ENCODE assay signal across 28 mouse cellular contexts in the genomic region with DNA sequence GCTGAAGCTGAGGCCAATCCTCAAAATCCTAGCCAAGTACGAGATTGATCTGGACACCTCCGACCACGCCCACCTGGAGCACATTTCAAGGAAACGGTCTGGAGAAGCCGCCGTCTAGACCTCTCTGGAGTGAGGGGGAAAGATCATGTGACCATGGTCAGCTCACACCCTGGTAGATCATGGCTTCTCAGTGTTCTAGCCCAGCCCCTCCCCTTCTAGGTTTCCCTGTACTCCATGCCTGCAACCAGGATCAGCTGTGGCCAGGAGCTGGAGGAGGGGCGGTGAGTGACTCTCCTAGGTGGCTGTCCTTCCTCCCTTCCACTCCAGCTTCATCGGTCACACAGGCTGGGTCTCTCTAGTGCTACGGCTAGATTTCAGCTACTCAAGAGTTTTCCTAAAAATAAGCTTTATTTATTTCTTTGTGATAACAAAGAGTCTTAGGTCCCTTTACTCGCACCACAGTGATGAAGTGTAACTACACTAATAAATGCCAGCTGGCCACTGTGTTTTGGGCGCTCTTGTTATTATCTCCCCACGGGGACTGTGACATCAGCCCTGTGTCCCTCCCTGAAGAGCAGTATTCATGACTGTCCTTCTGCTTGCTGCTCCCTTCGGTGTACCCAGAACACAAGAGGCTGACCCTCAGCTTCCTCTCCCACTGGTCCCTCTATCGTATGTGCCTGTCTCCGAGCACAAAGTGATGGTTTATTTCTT. TPM values are rescaled to one million over a fixed set of nuclear protein-coding genes. Genes with fewer than 3 reads are reported as not detected.
DNase-seq lines count a peak whose midpoint lies in the region; ATAC-seq and TF ChIP-seq lines count a peak whose summit lies in the region.
"Had no signal": no experiment of that assay in that cellular context is flagged by ENCODE, and none has a peak within 500 bp of the region (broad histone marks: within the 10 kb centered on the region; RNA-seq: fewer than 3 reads in every experiment).

No protein-coding gene starts in this region.

- no peak for TF ChIP-seq CTCF in MEL (IDR thresholded peaks at IDR 0.05 in 2 of 3, conservative IDR thresholded peaks at IDR 0.05 in 1 of 3; ENCODE audit: control insufficient read depth in 1 of 3, insufficient read depth in 1 of 3, low read depth in 2 of 3, low read length in 3 of 3, poor library complexity in 1 of 3, severe bottlenecking in 1 of 3)

- 0 out of 2 replicates have a peak, but pooled peaks have one; percentile 39 for ATAC-seq in lung, embryonic 15.5 days (ENCODE audit: borderline replicate concordance, extremely low read depth, low FRiP score, low TSS enrichment)
- ATAC-seq: CD4-positive, CD25-positive, alpha-beta regulatory T cell, adult 4 months; forebrain, embryonic 13.5 days; hindbrain, postnatal 0 days; intestine, embryonic 16.5 days; midbrain, embryonic 16.5 days; Patski had no signal

- H3K9ac ChIP-seq in MEL (ENCODE audit: control insufficient read depth, low read depth, low read length, poor library complexity, severe bottlenecking), result no peak overlapping the region
- H3K9ac ChIP-seq in lung, embryonic 15.5 days, result no peak overlapping the region
- H3K9ac ChIP-seq: forebrain, embryonic 13.5 days; limb, embryonic 15.5 days; liver, embryonic 14.5 days had no signal

- WGBS in lung, embryonic 15.5 days, result 69% methylated on average over 15 of the region's 15 CpGs

- no peaks in the 10 kb centered on the region for H3K4me1 ChIP-seq in MEL (ENCODE audit: control insufficient read depth in 1 of 2, insufficient read depth in 2 of 2, low read length in 2 of 2)
- H3K4me1 ChIP-seq in lung, embryonic 15.5 days, result no peaks in the 10 kb centered on the region
- H3K4me1 ChIP-seq: forebrain, embryonic 13.5 days; limb, embryonic 15.5 days; midbrain, embryonic 10.5 days had no signal

- peak; percentile 92 for DNase-seq in heart, adult 11 months
- DNase-seq in heart, postnatal 14 days, result no peak
- DNase-seq in MEL (ENCODE audit: low read depth, low spot score), result no peak
- DNase-seq in lung, postnatal 36 days, result peak; percentile 35
- no peak for DNase-seq in spleen, adult 18-20 months
- DNase-seq in T-cell, adult 2 months (ENCODE audit: low spot score), result no peak
- DNase-seq: adrenal gland, postnatal 10 days; cerebellum, adult 8-10 months; cerebellum, postnatal 36 days; embryo, embryonic 11 days; kidney, adult 9 months; kidney, postnatal 25 days; left cerebral cortex, postnatal 4 days; thymus, postnatal 14 days had no signal

- no peaks in the 10 kb centered on the region for H3K27me3 ChIP-seq in MEL (ENCODE audit: control insufficient read depth in 1 of 2, insufficient read depth in 2 of 2, low read length in 2 of 2)
- no peaks in the 10 kb centered on the region for H3K27me3 ChIP-seq in lung, embryonic 15.5 days
- H3K27me3 ChIP-seq: forebrain, embryonic 13.5 days; limb, embryonic 15.5 days; Patski had no signal

- no peak for TF ChIP-seq POLR2A in MEL (IDR thresholded peaks at IDR 0.05; ENCODE audit: control insufficient read depth in 1 of 2, insufficient read depth in 1 of 2, low read depth in 1 of 2, low read length in 2 of 2, poor library complexity in 1 of 2)

- H3K36me3 ChIP-seq in MEL (ENCODE audit: control insufficient read depth in 1 of 2, insufficient read depth in 2 of 2, low read length in 2 of 2), result peaks cover 0 to 27% of the 10 kb centered on the region in 2 experiments; a peak in 2 of 4 replicates
- peaks cover 47% of the 10 kb centered on the region for H3K36me3 ChIP-seq in lung, embryonic 15.5 days

- H3K4me3 ChIP-seq in MEL (ENCODE audit: control insufficient read depth in 1 of 2, insufficient read depth in 1 of 2, low read depth in 2 of 2, low read length in 2 of 2), result no peak overlapping the region
- no peak overlapping the region for H3K4me3 ChIP-seq in lung, embryonic 15.5 days
- H3K4me3 ChIP-seq: forebrain, embryonic 13.5 days; hindbrain, embryonic 10.5 days; left cerebral cortex, adult 2 months; limb, embryonic 15.5 days; midbrain, embryonic 10.5 days had no signal

- H3K27ac ChIP-seq in MEL (ENCODE audit: control insufficient read depth, low read depth, low read length), result no peak overlapping the region
- H3K27ac ChIP-seq in lung, embryonic 15.5 days, result no peak overlapping the region
- H3K27ac ChIP-seq: forebrain, embryonic 13.5 days; hindbrain, embryonic 10.5 days; limb, embryonic 15.5 days; liver, embryonic 14.5 days; midbrain, embryonic 10.5 days had no signal

- no peaks in the 10 kb centered on the region for H3K79me2 ChIP-seq in MEL (ENCODE audit: control insufficient read depth, insufficient read depth, low read length, poor library complexity)

- TF ChIP-seq EP300 in MEL (IDR thresholded peaks at IDR 0.05; ENCODE audit: low read depth in 1 of 2, low read length in 2 of 2), result no peak

- no peak for TF ChIP-seq RAD21 in MEL (IDR thresholded peaks at IDR 0.05; ENCODE audit: low read depth, low read length)

- no peak overlapping the region for H3K4me2 ChIP-seq in lung, embryonic 15.5 days
- H3K4me2 ChIP-seq: forebrain, embryonic 13.5 days; limb, embryonic 15.5 days had no signal

- intact Hi-C loops in heart, postnatal 14 days (cut with DNase I), result no loop called here

- H3K9me3 ChIP-seq in MEL (replicated peaks; ENCODE audit: insufficient read depth, low read length), result no peaks in the 10 kb centered on the region
- no peaks in the 10 kb centered on the region for H3K9me3 ChIP-seq in lung, embryonic 15.5 days
- H3K9me3 ChIP-seq: forebrain, embryonic 13.5 days; hindbrain, embryonic 10.5 days; limb, embryonic 15.5 days; midbrain, embryonic 10.5 days had no signal

TF ChIP-seq in MEL, 35 proteins besides CTCF, POLR2A, EP300 and RAD21:
- TF ChIP-seq POLR2AphosphoS5 (IDR thresholded peaks at IDR 0.05; ENCODE audit: borderline replicate concordance, low read depth, low read length), result no peak
- TF ChIP-seq USF1 (IDR thresholded peaks at IDR 0.05; ENCODE audit: low read depth, low read length), result peak; percentile 39; the same call in 1 of the 2 replicates

RNA-seq across cellular contexts. Expression of gene Asb8, which starts 33.3 kb away (rescaled TPM):
- total RNA-seq in heart, postnatal 14 days (2021), result 100 to 1,000 TPM in 1 of 2 experiments, 10 to 100 TPM in 1; 99.8 to 111 TPM
- total RNA-seq in MEL (2012; rRNA removed), result 28.7 and 33.1 TPM in 2 replicates
- polyA plus RNA-seq in MEL (2012; ENCODE audit: insufficient read depth in 1 of 2, insufficient read length in 2 of 2, low read depth in 1 of 2, low replicate concordance in 2 of 2, missing spikeins in 1 of 2), result 10 to 100 TPM in 1 of 2 experiments, not detected in 1; 38.2 TPM
- polyA plus RNA-seq in lung, embryonic 15.5 days (2015; fragmentation: Nextera tagmentation; extraction: Ambion mirVana), result 43.6 and 44.4 TPM in 2 replicates

RNA-seq across cellular contexts. Expression of gene Ccdc184, which starts 34.9 kb away (rescaled TPM):
- total RNA-seq in heart, postnatal 14 days (2021), result 1 to 10 TPM; 1.0 to 1.3 TPM
- not detected in 2 replicates for total RNA-seq in MEL (2012; rRNA removed)
- polyA plus RNA-seq in MEL (2012; ENCODE audit: insufficient read depth in 1 of 2, insufficient read length in 2 of 2, low read depth in 1 of 2, low replicate concordance in 2 of 2, missing spikeins in 1 of 2), result under 1 TPM in 1 of 2 experiments, not detected in 1; 0.52 TPM
- 0.07 and 0.15 TPM in 2 replicates for polyA plus RNA-seq in lung, embryonic 15.5 days (2015; fragmentation: Nextera tagmentation; extraction: Ambion mirVana)
- total RNA-seq: gastrocnemius, adult 8-10 months; granulocyte monocyte progenitor cell, adult 5-6 weeks had no signal
- polyA plus RNA-seq: liver, embryonic 14.5 days; Patski had no signal

RNA-seq across cellular contexts. Expression of gene Senp1, which starts 38.6 kb away (rescaled TPM):
- total RNA-seq in heart, postnatal 14 days (2021), result 10 to 100 TPM; 12.9 to 13.7 TPM
- total RNA-seq in MEL (2012; rRNA removed), result 34.1 and 41.4 TPM in 2 replicates
- 10 to 100 TPM in 1 of 2 experiments, not detected in 1; 96.5 TPM for polyA plus RNA-seq in MEL (2012; ENCODE audit: insufficient read depth in 1 of 2, insufficient read length in 2 of 2, low read depth in 1 of 2, low replicate concordance in 2 of 2, missing spikeins in 1 of 2)
- 29.4 and 32.0 TPM in 2 replicates for polyA plus RNA-seq in lung, embryonic 15.5 days (2015; fragmentation: Nextera tagmentation; extraction: Ambion mirVana)

RNA-seq across cellular contexts. Expression of gene Pfkm, which starts 39.7 kb away (rescaled TPM):
- total RNA-seq in heart, postnatal 14 days (2021), result 100 to 1,000 TPM; 739 to 748 TPM
- 96.0 and 150 TPM in 2 replicates for total RNA-seq in MEL (2012; rRNA removed)
- 100 to 1,000 TPM in 1 of 2 experiments, not detected in 1; 125 TPM for polyA plus RNA-seq in MEL (2012; ENCODE audit: insufficient read depth in 1 of 2, insufficient read length in 2 of 2, low read depth in 1 of 2, low replicate concordance in 2 of 2, missing spikeins in 1 of 2)
- 26.9 and 31.2 TPM in 2 replicates for polyA plus RNA-seq in lung, embryonic 15.5 days (2015; fragmentation: Nextera tagmentation; extraction: Ambion mirVana)

Comparison
In these comparisons a context has a peak if more than half of its experiments do, and no peak if none do; other contexts are left out.
1. DNase-seq: peak in heart, adult 11 months (single experiment) and lung, postnatal 36 days (single experiment); none in heart, postnatal 14 days (0 of 2), MEL (single experiment), spleen, adult 18-20 months (0 of 2) and T-cell, adult 2 months (single experiment).